ENCODE assay signal across 8 mouse cellular contexts in genomic region chr9:87425201-87425600, GRCm38 (mm10).
A peak's percentile ranks its signal among the peaks of the same experiment; 100 is the strongest.
DNase-seq lines count a peak whose midpoint lies in the region; ATAC-seq and TF ChIP-seq lines count a peak whose summit lies in the region.

No protein-coding gene starts in this region.

- H3K9ac ChIP-seq in forebrain, postnatal 0 days = no peak overlapping the region
- H3K9ac ChIP-seq in forebrain, embryonic 13.5 days = no peak overlapping the region
- no peak overlapping the region for H3K9ac ChIP-seq in liver, postnatal 0 days (replicated peaks)

- no peak overlapping the region for H3K4me3 ChIP-seq in forebrain, postnatal 0 days (ENCODE audit: low read depth, low read length)
- no peak overlapping the region for H3K4me3 ChIP-seq in forebrain, embryonic 13.5 days
- H3K4me3 ChIP-seq in liver, postnatal 0 days (ENCODE audit: low read depth, low read length) = no peak overlapping the region
- no peak overlapping the region for H3K4me3 ChIP-seq in G1E (ENCODE audit: low read depth, low read length)
- no peak overlapping the region for H3K4me3 ChIP-seq in embryonic facial prominence, embryonic 10.5 days

- 67% methylated on average over 4 of the region's 4 CpGs for WGBS in forebrain, postnatal 0 days
- WGBS in forebrain, embryonic 13.5 days = 64% methylated on average over 4 of the region's 4 CpGs
- 50% methylated on average over 4 of the region's 4 CpGs for WGBS in liver, postnatal 0 days (ENCODE audit: insufficient replicate concordance)
- WGBS in embryonic facial prominence, embryonic 10.5 days = 61% methylated on average over 4 of the region's 4 CpGs

- no peak for ATAC-seq in forebrain, postnatal 0 days
- no peak for ATAC-seq in forebrain, embryonic 13.5 days
- no peak for ATAC-seq in liver, postnatal 0 days
- no peak for ATAC-seq in G1E (ENCODE audit: extremely low read depth, insufficient number of reproducible peaks, low FRiP score, poor library complexity, severe bottlenecking)
- ATAC-seq in megakaryocyte progenitor cell, adult 5-6 weeks (replicated peaks; ENCODE audit: poor library complexity) = peak; percentile 44; the same call in 1 of the 2 replicates
- ATAC-seq in megakaryocyte-erythroid progenitor cell, adult 5-6 weeks (replicated peaks; ENCODE audit: low FRiP score, low TSS enrichment, poor library complexity, severe bottlenecking) = no peak

- no peaks in the 10 kb centered on the region for H3K9me3 ChIP-seq in forebrain, postnatal 0 days (ENCODE audit: low read length)
- H3K9me3 ChIP-seq in forebrain, embryonic 13.5 days (replicated peaks) = no peaks in the 10 kb centered on the region
- no peaks in the 10 kb centered on the region for H3K9me3 ChIP-seq in liver, postnatal 0 days (ENCODE audit: low read length)
- no peaks in the 10 kb centered on the region for H3K9me3 ChIP-seq in G1E (replicated peaks)
- no peaks in the 10 kb centered on the region for H3K9me3 ChIP-seq in embryonic facial prominence, embryonic 10.5 days

- no peak for TF ChIP-seq EP300 in liver, postnatal 0 days (IDR thresholded peaks at IDR 0.05; ENCODE audit: low read depth)

- DNase-seq in forebrain, postnatal 0 days = peak; percentile 28
- peak; percentile 16 for DNase-seq in liver, postnatal 0 days
- DNase-seq in liver (no peak), G1E (ENCODE audit: low spot score) (no peak)
- DNase-seq in embryonic facial prominence, embryonic 10.5 days (ENCODE audit: low spot score) = peak; percentile 50

- H3K36me3 ChIP-seq in forebrain, postnatal 0 days (ENCODE audit: insufficient read depth) = no peaks in the 10 kb centered on the region
- no peaks in the 10 kb centered on the region for H3K36me3 ChIP-seq in forebrain, embryonic 13.5 days (ENCODE audit: poor library complexity, severe bottlenecking)
- no peaks in the 10 kb centered on the region for H3K36me3 ChIP-seq in liver, postnatal 0 days (replicated peaks; ENCODE audit: insufficient read depth, low read length)
- no peaks in the 10 kb centered on the region for H3K36me3 ChIP-seq in G1E (replicated peaks)
- no peaks in the 10 kb centered on the region for H3K36me3 ChIP-seq in embryonic facial prominence, embryonic 10.5 days (replicated peaks)

- no peak overlapping the region for H3K27ac ChIP-seq in forebrain, postnatal 0 days (ENCODE audit: low read depth, low read length)
- H3K27ac ChIP-seq in forebrain, embryonic 13.5 days = no peak overlapping the region
- H3K27ac ChIP-seq in liver, postnatal 0 days (ENCODE audit: low read depth) = no peak overlapping the region
- no peak overlapping the region for H3K27ac ChIP-seq in embryonic facial prominence, embryonic 10.5 days (replicated peaks)

- H3K27me3 ChIP-seq in forebrain, postnatal 0 days (ENCODE audit: insufficient read depth, low read length) = no peaks in the 10 kb centered on the region
- peaks cover 6% of the 10 kb centered on the region; the same call in 1 of the 2 replicates for H3K27me3 ChIP-seq in forebrain, embryonic 13.5 days
- no peaks in the 10 kb centered on the region; the same call in 1 of the 2 replicates for H3K27me3 ChIP-seq in liver, postnatal 0 days (ENCODE audit: insufficient read depth, low read length)
- peaks cover 3% of the 10 kb centered on the region; the same call in 1 of the 2 replicates for H3K27me3 ChIP-seq in G1E (ENCODE audit: insufficient read depth, low read length)
- H3K27me3 ChIP-seq in embryonic facial prominence, embryonic 10.5 days (replicated peaks; ENCODE audit: low read depth, poor library complexity, severe bottlenecking) = peaks cover 30% of the 10 kb centered on the region

- no peak overlapping the region for H3K4me2 ChIP-seq in forebrain, postnatal 0 days (ENCODE audit: low read depth)
- H3K4me2 ChIP-seq in forebrain, embryonic 13.5 days = no peak overlapping the region
- H3K4me2 ChIP-seq in liver, postnatal 0 days (ENCODE audit: low read depth, low read length) = no peak overlapping the region

- TF ChIP-seq CTCF in forebrain, postnatal 0 days (IDR thresholded peaks at IDR 0.05; ENCODE audit: low read depth) = peak; percentile 59
- TF ChIP-seq CTCF in liver, postnatal 0 days (IDR thresholded peaks at IDR 0.05; ENCODE audit: low read depth) = peak; percentile 59
- peak; percentile 41; the same call in 1 of the 2 replicates for TF ChIP-seq CTCF in G1E (IDR thresholded peaks at IDR 0.05; ENCODE audit: low read depth, low read length)

- H3K4me1 ChIP-seq in forebrain, postnatal 0 days (ENCODE audit: insufficient read depth) = no peaks in the 10 kb centered on the region
- no peaks in the 10 kb centered on the region for H3K4me1 ChIP-seq in forebrain, embryonic 13.5 days
- no peaks in the 10 kb centered on the region for H3K4me1 ChIP-seq in liver, postnatal 0 days (ENCODE audit: insufficient read depth)
- peaks cover 3% of the 10 kb centered on the region; the same call in 1 of the 2 replicates for H3K4me1 ChIP-seq in G1E (ENCODE audit: insufficient read depth, low read depth, low read length)
- peaks cover 16% of the 10 kb centered on the region for H3K4me1 ChIP-seq in embryonic facial prominence, embryonic 10.5 days

Comparison
In these comparisons a context has a peak if more than half of its experiments do, and no peak if none do; other contexts are left out.
1. DNase-seq: peak in forebrain, postnatal 0 days (single experiment), liver, postnatal 0 days (single experiment) and embryonic facial prominence, embryonic 10.5 days (single experiment); none in liver (single experiment) and G1E (single experiment).
2. Peak in every context shown above with its lines, with median percentiles within 50 percentile points of each other: CTCF ChIP-seq.